Mouse (Mus musculus): ENCODE data around the gene Crk.

Crk gene

GRCm38 (mm10) chr11:75737806-75738476 lies 58.9 kb downstream of the Crk start:
- no peak for DNase-seq (ENCODE audit: extremely low read depth, low read depth)

- DNase-seq (ENCODE audit: extremely low read depth, low read depth) = no peak
Measured at GRCm38 (mm10) chr11:75738477-75738821, 59.4 kb downstream of the Crk start.

- no peak for DNase-seq (ENCODE audit: extremely low read depth, low read depth)
Measured at GRCm38 (mm10) chr11:75740204-75740603, 61.1 kb downstream of the Crk start.

- DNase-seq (ENCODE audit: extremely low read depth, low read depth) = no peak
Measured at GRCm38 (mm10) chr11:75741615-75742014, 62.6 kb downstream of the Crk start.

GRCm38 (mm10) chr11:75744761-75745160 lies 65.7 kb downstream of the Crk start:
- no peak for DNase-seq (ENCODE audit: extremely low read depth, low read depth)

GRCm38 (mm10) chr11:75750537-75750936 lies 71.5 kb downstream of the Crk start:
- DNase-seq (ENCODE audit: extremely low read depth, low read depth) = no peak

- no peak for DNase-seq (ENCODE audit: extremely low read depth, low read depth)
Measured at GRCm38 (mm10) chr11:75751082-75751481, 72.0 kb downstream of the Crk start.
